Mouse (Mus musculus): Measurements from ENCODE around the gene Adamts3. TPM values are rescaled to one million over a fixed set of nuclear protein-coding genes. Genes with fewer than 3 reads are reported as not detected.

Gene Adamts3
- total and polyA plus RNA-seq, 3 experiments = 0.05 TPM; not detected in 2

GRCm38 (mm10) chr5:89814552-89814951 lies 68.6 kb downstream of the Adamts3 start:
- Histone ChIP-seq H3K36me3 (replicated peaks) (no peaks in the 10 kb centered on the region), H3K4me1 (ENCODE audit: insufficient read depth, low read depth, low read length) (no peaks in the 10 kb centered on the region), H3K27me3 (ENCODE audit: insufficient read depth, low read length) (no peaks in the 10 kb centered on the region), H3K9me3 (replicated peaks) (peaks cover 8% of the 10 kb centered on the region; the same call in 1 of the 2 replicates), H3K4me3 (ENCODE audit: low read depth, low read length) (no peak overlapping the region)
- ATAC-seq (ENCODE audit: extremely low read depth, insufficient number of reproducible peaks, low FRiP score, poor library complexity, severe bottlenecking) (no peak), DNase-seq (ENCODE audit: low spot score) (no peak)
- TF ChIP-seq GATA2 (IDR thresholded peaks at IDR 0.05; ENCODE audit: borderline replicate concordance, low read depth, low read length) (no peak), TAL1 (conservative IDR thresholded peaks at IDR 0.05; ENCODE audit: low read depth, low read length) (no peak), GATA1 (IDR thresholded peaks at IDR 0.05; ENCODE audit: borderline replicate concordance, low read length) (no peak), POLR2AphosphoS5 (IDR thresholded peaks at IDR 0.05; ENCODE audit: insufficient replicate concordance, low read depth, low read length) (no peak), CTCF (IDR thresholded peaks at IDR 0.05; ENCODE audit: low read depth, low read length) (no peak)

GRCm38 (mm10) chr5:89800181-89800816 lies 82.8 kb downstream of the Adamts3 start:
- no peaks in the 10 kb centered on the region for H3K27me3 ChIP-seq (ENCODE audit: insufficient read depth, low read length)
- TF ChIP-seq TAL1 (conservative IDR thresholded peaks at IDR 0.05; ENCODE audit: low read depth, low read length) = no peak
- TF ChIP-seq GATA2 (IDR thresholded peaks at IDR 0.05; ENCODE audit: borderline replicate concordance, low read depth, low read length) = no peak
- TF ChIP-seq POLR2AphosphoS5 (IDR thresholded peaks at IDR 0.05; ENCODE audit: insufficient replicate concordance, low read depth, low read length) = no peak
- TF ChIP-seq CTCF (IDR thresholded peaks at IDR 0.05; ENCODE audit: low read depth, low read length) = no peak
- TF ChIP-seq GATA1 (IDR thresholded peaks at IDR 0.05; ENCODE audit: borderline replicate concordance, low read length) = no peak
- H3K4me1 ChIP-seq (ENCODE audit: insufficient read depth, low read depth, low read length) = no peaks in the 10 kb centered on the region
- ATAC-seq (ENCODE audit: extremely low read depth, insufficient number of reproducible peaks, low FRiP score, poor library complexity, severe bottlenecking) (no peak), DNase-seq (ENCODE audit: low spot score) (no peak)
- peaks cover 3% of the 10 kb centered on the region for H3K9me3 ChIP-seq (replicated peaks)
- no peak overlapping the region for H3K4me3 ChIP-seq (ENCODE audit: low read depth, low read length)
- no peaks in the 10 kb centered on the region for H3K36me3 ChIP-seq (replicated peaks)

GRCm38 (mm10) chr5:89793706-89794105 lies 89.4 kb downstream of the Adamts3 start:
- no peaks in the 10 kb centered on the region for H3K27me3 ChIP-seq (ENCODE audit: insufficient read depth, low read length)
- peaks cover 3% of the 10 kb centered on the region for H3K9me3 ChIP-seq (replicated peaks)
- TF ChIP-seq TAL1 (conservative IDR thresholded peaks at IDR 0.05; ENCODE audit: low read depth, low read length) = no peak
- TF ChIP-seq CTCF (IDR thresholded peaks at IDR 0.05; ENCODE audit: low read depth, low read length) = no peak
- TF ChIP-seq GATA2 (IDR thresholded peaks at IDR 0.05; ENCODE audit: borderline replicate concordance, low read depth, low read length) = no peak
- no peak for TF ChIP-seq GATA1 (IDR thresholded peaks at IDR 0.05; ENCODE audit: borderline replicate concordance, low read length)
- no peak overlapping the region for H3K4me3 ChIP-seq (ENCODE audit: low read depth, low read length)
- DNase-seq (ENCODE audit: low spot score) (no peak), ATAC-seq (ENCODE audit: extremely low read depth, insufficient number of reproducible peaks, low FRiP score, poor library complexity, severe bottlenecking) (no peak)
- H3K4me1 ChIP-seq (ENCODE audit: insufficient read depth, low read depth, low read length) = no peaks in the 10 kb centered on the region
- H3K36me3 ChIP-seq (replicated peaks) = no peaks in the 10 kb centered on the region

- Histone ChIP-seq H3K4me3 (ENCODE audit: low read depth, low read length) (no peak overlapping the region), H3K27me3 (ENCODE audit: insufficient read depth, low read length) (no peaks in the 10 kb centered on the region), H3K4me1 (ENCODE audit: insufficient read depth, low read depth, low read length) (no peaks in the 10 kb centered on the region), H3K36me3 (replicated peaks) (no peaks in the 10 kb centered on the region), H3K9me3 (replicated peaks) (peaks cover 20% of the 10 kb centered on the region)
- no peak for TF ChIP-seq CTCF (IDR thresholded peaks at IDR 0.05; ENCODE audit: low read depth, low read length)
- no peak for TF ChIP-seq GATA2 (IDR thresholded peaks at IDR 0.05; ENCODE audit: borderline replicate concordance, low read depth, low read length)
- TF ChIP-seq POLR2AphosphoS5 (IDR thresholded peaks at IDR 0.05; ENCODE audit: insufficient replicate concordance, low read depth, low read length) = no peak
- no peak for TF ChIP-seq GATA1 (IDR thresholded peaks at IDR 0.05; ENCODE audit: borderline replicate concordance, low read length)
- TF ChIP-seq TAL1 (conservative IDR thresholded peaks at IDR 0.05; ENCODE audit: low read depth, low read length) = no peak
- no peak for DNase-seq (ENCODE audit: low spot score)
- no peak for ATAC-seq (ENCODE audit: extremely low read depth, insufficient number of reproducible peaks, low FRiP score, poor library complexity, severe bottlenecking)
Observed at GRCm38 (mm10) chr5:89784635-89785034, 98.5 kb downstream of the Adamts3 start.

GRCm38 (mm10) chr5:89779823-89780222 lies 103.3 kb downstream of the Adamts3 start:
- DNase-seq (ENCODE audit: low spot score) = no peak
- H3K27me3 ChIP-seq (ENCODE audit: insufficient read depth, low read length) = no peaks in the 10 kb centered on the region
- TF ChIP-seq CTCF (IDR thresholded peaks at IDR 0.05; ENCODE audit: low read depth, low read length) (no peak), GATA2 (IDR thresholded peaks at IDR 0.05; ENCODE audit: borderline replicate concordance, low read depth, low read length) (no peak), GATA1 (IDR thresholded peaks at IDR 0.05; ENCODE audit: borderline replicate concordance, low read length) (no peak)
- no peaks in the 10 kb centered on the region for H3K36me3 ChIP-seq (replicated peaks)
- ATAC-seq (ENCODE audit: extremely low read depth, insufficient number of reproducible peaks, low FRiP score, poor library complexity, severe bottlenecking) = no peak
- H3K9me3 ChIP-seq (replicated peaks) = peaks cover 22% of the 10 kb centered on the region
- no peaks in the 10 kb centered on the region for H3K4me1 ChIP-seq (ENCODE audit: insufficient read depth, low read depth, low read length)
- H3K4me3 ChIP-seq (ENCODE audit: low read depth, low read length) = no peak overlapping the region

- ATAC-seq (ENCODE audit: extremely low read depth, insufficient number of reproducible peaks, low FRiP score, poor library complexity, severe bottlenecking) = no peak
- no peaks in the 10 kb centered on the region for H3K27me3 ChIP-seq (ENCODE audit: insufficient read depth, low read length)
- no peak for DNase-seq (ENCODE audit: low spot score)
- peaks cover 18% of the 10 kb centered on the region for H3K9me3 ChIP-seq (replicated peaks)
- TF ChIP-seq POLR2AphosphoS5 (IDR thresholded peaks at IDR 0.05; ENCODE audit: insufficient replicate concordance, low read depth, low read length) (no peak), TAL1 (conservative IDR thresholded peaks at IDR 0.05; ENCODE audit: low read depth, low read length) (no peak), GATA2 (IDR thresholded peaks at IDR 0.05; ENCODE audit: borderline replicate concordance, low read depth, low read length) (no peak), CTCF (IDR thresholded peaks at IDR 0.05; ENCODE audit: low read depth, low read length) (no peak), GATA1 (IDR thresholded peaks at IDR 0.05; ENCODE audit: borderline replicate concordance, low read length) (no peak)
- no peaks in the 10 kb centered on the region for H3K4me1 ChIP-seq (ENCODE audit: insufficient read depth, low read depth, low read length)
- H3K36me3 ChIP-seq (replicated peaks) = no peaks in the 10 kb centered on the region
- H3K4me3 ChIP-seq (ENCODE audit: low read depth, low read length) = no peak overlapping the region
Observed at GRCm38 (mm10) chr5:89778610-89779009, 104.5 kb downstream of the Adamts3 start.
